Mouse (Mus musculus) intestine, embryonic 15.5 days (tissue): Measurements from ENCODE around the gene Cd200r2. TPM values are rescaled to one million over a fixed set of nuclear protein-coding genes. Genes with fewer than 3 reads are reported as not detected.

Source experiments
- ATAC-seq: fragments of 200-750 bp; cut with Nextera tagmentation; 2 replicates; pipeline ENCODE4 v1.8.0; 2017; ENCODE audit warnings: moderate TSS enrichment, moderate library complexity
- H3K27ac ChIP-seq: fragments of 300-500 bp; sonication (generic); 2 replicates; pipeline ENCODE4 v1.5.1; 2015; ENCODE audit warnings: mild to moderate bottlenecking, inconsistent platforms
- H3K27me3 ChIP-seq: fragments of 300-500 bp; sonication (generic); replicated peaks from 2 replicates; pipeline ENCODE4 v1.6.1; 2015; ENCODE audit warnings: inconsistent platforms
- H3K36me3 ChIP-seq: fragments of 300-500 bp; sonication (generic); 2 replicates; pipeline ENCODE4 v1.6.1; 2015; ENCODE audit warnings: inconsistent platforms
- H3K4me1 ChIP-seq: fragments of 300-500 bp; sonication (generic); replicated peaks from 2 replicates; pipeline ENCODE4 v1.6.1; 2015; ENCODE audit warnings: inconsistent platforms
- H3K4me2 ChIP-seq: fragments of 300-500 bp; sonication (generic); replicated peaks from 2 replicates; pipeline ENCODE4 v1.6.1; 2015; ENCODE audit warnings: mild to moderate bottlenecking, inconsistent platforms
- H3K4me3 ChIP-seq: fragments of 300-500 bp; sonication (generic); replicated peaks from 2 replicates; pipeline ENCODE4 v1.5.1; 2015; ENCODE audit warnings: inconsistent platforms
- H3K9ac ChIP-seq: fragments of 300-500 bp; sonication (generic); 2 replicates; pipeline ENCODE4 v1.6.1; 2015; ENCODE audit warnings: inconsistent platforms
- H3K9me3 ChIP-seq: fragments of 300-500 bp; sonication (generic); 2 replicates; pipeline ENCODE4 v1.6.1; 2016; ENCODE audit warnings: inconsistent platforms
- WGBS: fragments of 180-500 bp; shearing (Covaris S2); methylation state at CpG from one replicate; pipeline ENCODE4 v1.1.7; 2015; 5-methylcytosine and 5-hydroxymethylcytosine counted together
- polyA plus RNA-seq: library from polyadenylated mRNA; unstranded; fragments of >200 nt; fragmentation: Nextera tagmentation; extraction: Ambion mirVana; gene quantifications from 2 replicates; pipeline ENCODE4 v1.2.1, GENCODE M21; 2015

Cd200r2 gene
- polyA plus RNA-seq, 1 experiment from 2014 or later = 0.46 TPM

DNA sequence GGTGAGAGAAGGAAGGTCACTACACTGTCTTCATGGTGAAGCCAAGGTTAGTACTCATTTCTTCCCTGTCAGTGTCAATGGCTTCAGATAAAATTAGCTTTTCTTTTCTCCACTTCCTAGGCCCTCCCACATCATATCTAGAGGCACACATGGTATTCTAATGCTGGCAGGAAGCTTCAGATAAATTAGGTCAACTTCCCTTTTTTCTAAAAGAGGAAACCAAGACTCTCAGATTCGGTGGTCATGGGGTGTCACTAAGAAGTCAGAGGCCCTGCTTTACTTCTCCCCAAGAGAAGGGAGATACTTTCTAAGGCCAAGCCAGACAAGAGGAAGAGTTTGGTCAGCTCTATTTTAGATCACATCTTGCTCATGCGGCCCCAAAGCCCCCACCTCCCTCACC, 95.9 kb downstream of the Cd200r2 start:
- 74% methylated on average over 2 of the region's 2 CpGs for WGBS
- ATAC-seq = no peak

DNA sequence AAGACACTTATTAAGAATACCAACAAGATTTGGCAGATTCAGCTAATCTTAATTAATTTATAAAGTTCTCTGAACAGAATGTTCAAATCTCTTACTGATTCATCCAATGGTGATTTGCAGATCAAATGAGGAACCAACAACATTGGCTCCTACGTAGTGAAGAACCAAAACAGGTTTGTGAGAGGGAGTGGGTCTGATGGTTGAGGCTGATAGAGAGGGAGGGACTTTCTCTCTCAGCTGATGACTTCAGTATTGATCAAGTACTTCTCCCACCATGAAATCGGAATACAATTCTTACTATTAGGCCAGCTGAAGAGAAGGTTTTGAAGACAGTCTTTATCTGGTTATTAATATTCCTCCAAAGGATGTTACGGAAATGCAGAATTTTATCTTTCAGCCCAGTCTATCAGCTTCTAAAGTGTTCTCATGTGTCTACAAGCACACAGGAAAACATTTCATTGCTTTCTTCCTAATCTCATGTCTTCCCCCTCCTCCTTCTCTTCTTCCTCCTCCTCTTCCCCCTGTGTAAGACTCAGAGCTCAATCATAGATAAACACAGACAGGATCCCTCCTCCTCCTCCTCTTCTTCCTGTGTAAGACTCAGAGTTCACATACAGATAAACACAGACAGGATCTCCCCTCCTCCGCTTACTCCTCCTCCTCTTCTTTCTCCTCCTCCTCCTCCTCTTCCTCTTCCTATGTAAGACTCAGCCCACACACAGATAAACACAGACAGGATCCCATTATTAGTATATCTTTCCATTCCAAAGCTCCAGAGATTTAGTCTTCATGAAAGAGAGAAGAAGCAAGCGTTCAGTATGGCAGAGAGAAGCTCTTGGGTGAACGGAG, 97.9 kb downstream of the Cd200r2 start:
- Histone ChIP-seq H3K4me2 (no peak overlapping the region), H3K4me3 (no peak overlapping the region), H3K36me3 (no peaks in the 10 kb centered on the region), H3K27me3 (no peaks in the 10 kb centered on the region), H3K4me1 (0 out of 2 replicates have a peak, but pooled peaks cover 3% of the 10 kb centered on the region), H3K9me3 (no peaks in the 10 kb centered on the region), H3K27ac (no peak overlapping the region), H3K9ac (no peak overlapping the region)
- WGBS = 81% methylated on average over 6 of the region's 6 CpGs
- no peak for ATAC-seq

More for the DNA sequence above, 95.9 kb downstream of the Cd200r2 start:
- 0 out of 2 replicates have a peak, but pooled peaks cover 3% of the 10 kb centered on the region for H3K4me1 ChIP-seq
- no peak overlapping the region for H3K27ac ChIP-seq
- H3K9ac ChIP-seq = no peak overlapping the region
- H3K36me3 ChIP-seq = no peaks in the 10 kb centered on the region
- H3K4me2 ChIP-seq = no peak overlapping the region
- H3K9me3 ChIP-seq = no peaks in the 10 kb centered on the region
- H3K4me3 ChIP-seq = no peak overlapping the region
- no peaks in the 10 kb centered on the region for H3K27me3 ChIP-seq

DNA sequence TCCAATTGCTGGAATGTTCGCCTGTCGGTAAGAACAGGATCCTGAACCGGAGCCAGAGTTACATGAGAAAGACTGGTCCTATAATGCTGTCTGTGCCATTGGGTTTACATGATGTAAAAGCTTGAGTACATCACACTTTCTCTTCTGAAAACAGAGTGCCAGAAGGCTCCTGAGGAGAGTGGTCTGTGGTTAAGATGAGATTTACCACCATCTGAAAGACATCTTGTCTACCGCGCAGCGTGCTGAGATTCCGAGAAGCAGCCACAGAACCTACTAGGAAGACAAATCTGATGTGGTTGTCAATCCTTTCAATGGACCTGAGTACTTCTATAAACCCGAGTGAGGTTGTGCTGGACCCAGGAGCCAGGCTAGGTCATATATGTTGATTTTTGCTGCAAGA, 98.5 kb downstream of the Cd200r2 start:
- H3K9ac ChIP-seq = no peak overlapping the region
- no peak for ATAC-seq
- no peak overlapping the region for H3K4me3 ChIP-seq
- H3K9me3 ChIP-seq = no peaks in the 10 kb centered on the region
- H3K27me3 ChIP-seq = no peaks in the 10 kb centered on the region
- no peaks in the 10 kb centered on the region for H3K36me3 ChIP-seq
- no peak overlapping the region for H3K27ac ChIP-seq
- H3K4me2 ChIP-seq = no peak overlapping the region
- WGBS = 88% methylated on average over 8 of the region's 8 CpGs
- 0 out of 2 replicates have a peak, but pooled peaks cover 3% of the 10 kb centered on the region for H3K4me1 ChIP-seq

Other genes starting within 250 kb of the Cd200r2 start
- 7.6 and 8.2 TPM in 2 replicates for gene Nepro, start 142.8 kb upstream of the Cd200r2 start, polyA plus RNA-seq
- gene Gtpbp8, start 120.7 kb upstream of the Cd200r2 start, polyA plus RNA-seq = 30.0 and 35.0 TPM in 2 replicates
- gene Cd200r1, start 101.4 kb upstream of the Cd200r2 start, polyA plus RNA-seq = 0.98 and 1.1 TPM in 2 replicates
- gene Cd200r4, start 55.4 kb upstream of the Cd200r2 start, polyA plus RNA-seq = 0.25 and 0.28 TPM in 2 replicates
- 0.45 and 0.75 TPM in 2 replicates for gene Cd200r3, start 76.6 kb downstream of the Cd200r2 start, polyA plus RNA-seq
- 71.8 and 81.4 TPM in 2 replicates for gene Ccdc80, start 226.3 kb downstream of the Cd200r2 start, polyA plus RNA-seq